Mouse (Mus musculus) MEL (cell line): ENCODE data around the gene Mrpl57.

Experiments used
- CHD2 ChIP-seq: IDR thresholded peaks from 2 replicates; pipeline ENCODE4 v1.6.1; 2011; ENCODE audit warnings: low read length, improper control_type of control experiment
- CTCF ChIP-seq, 3 experiments: IDR thresholded peaks in 2 of 3; conservative IDR thresholded peaks in 1 of 3; 2 replicates each; pipeline ENCODE4 v1.5.1; 2011 to 2012; ENCODE audit warnings: low read length in 3 of 3, low read depth in 2 of 3, mild to moderate bottlenecking in 2 of 3, improper control_type of control experiment in 1 of 3, inconsistent platforms in 1 of 3, mixed read lengths in 1 of 3, moderate library complexity in 1 of 3; ENCODE audit not compliant: control insufficient read depth in 1 of 3, insufficient read depth in 1 of 3, poor library complexity in 1 of 3, severe bottlenecking in 1 of 3
- ELF1 ChIP-seq: IDR thresholded peaks from 2 replicates; pipeline ENCODE4 v1.6.1; 2014; ENCODE audit warnings: low read depth, mild to moderate bottlenecking, inconsistent platforms, low read length, improper control_type of control experiment, moderate library complexity
- EP300 ChIP-seq, 2 experiments: IDR thresholded peaks; 2 replicates each; pipeline ENCODE4 v1.6.1; 2011; ENCODE audit warnings: improper control_type of control experiment in 2 of 2, low read length in 2 of 2, low read depth in 1 of 2, mild to moderate bottlenecking in 1 of 2
- NRF1 ChIP-seq: IDR thresholded peaks from 2 replicates; pipeline ENCODE4 v1.6.1; 2014; ENCODE audit warnings: low read depth, mild to moderate bottlenecking, inconsistent platforms, low read length, improper control_type of control experiment, moderate library complexity; ENCODE audit not compliant: poor library complexity, insufficient read depth, severe bottlenecking
- POLR2A ChIP-seq, 2 experiments: IDR thresholded peaks; 2 replicates each; pipeline ENCODE4 v1.6.1; 2011 to 2012; ENCODE audit warnings: low read length in 2 of 2, mild to moderate bottlenecking in 2 of 2, control low read depth in 1 of 2, improper control_type of control experiment in 1 of 2, low read depth in 1 of 2, moderate library complexity in 1 of 2; ENCODE audit not compliant: control insufficient read depth in 1 of 2, insufficient read depth in 1 of 2, poor library complexity in 1 of 2
- RAD21 ChIP-seq: IDR thresholded peaks from 2 replicates; pipeline ENCODE4 v1.6.1; 2011; ENCODE audit warnings: mild to moderate bottlenecking, low read depth, low read length, improper control_type of control experiment
- ZC3H11A ChIP-seq: IDR thresholded peaks from 2 replicates; pipeline ENCODE4 v1.6.1; 2012; ENCODE audit warnings: low read depth, mild to moderate bottlenecking, inconsistent platforms, low read length, improper control_type of control experiment

GRCm38 (mm10) chr14:57859520-57859919 is 33.5 kb downstream of the Mrpl57 start:
- TF ChIP-seq CHD2 = no peak
- TF ChIP-seq NRF1 = no peak
- TF ChIP-seq EP300 (IDR thresholded peaks at IDR 0.05; ENCODE audit: low read depth in 1 of 2, low read length in 2 of 2) = no peak
- no peak for TF ChIP-seq POLR2A (IDR thresholded peaks at IDR 0.05; ENCODE audit: control insufficient read depth in 1 of 2, insufficient read depth in 1 of 2, low read depth in 1 of 2, low read length in 2 of 2, poor library complexity in 1 of 2)
- no peak for TF ChIP-seq ELF1
- no peak for TF ChIP-seq CTCF (IDR thresholded peaks at IDR 0.05 in 2 of 3, conservative IDR thresholded peaks at IDR 0.05 in 1 of 3; ENCODE audit: control insufficient read depth in 1 of 3, insufficient read depth in 1 of 3, low read depth in 2 of 3, low read length in 3 of 3, poor library complexity in 1 of 3, severe bottlenecking in 1 of 3)
- no peak for TF ChIP-seq ZC3H11A
- no peak for TF ChIP-seq RAD21
